Mouse (Mus musculus): ENCODE results near the gene Hexim2.

Hexim2 gene

GRCm38 (mm10) chr11:103173771-103174344, 41.6 kb downstream of the Hexim2 start:
- peak; percentile 37 for DNase-seq (ENCODE audit: low spot score)

GRCm38 (mm10) chr11:103174411-103174832, 42.2 kb downstream of the Hexim2 start:
- DNase-seq (ENCODE audit: low spot score) = peak; percentile 7

GRCm38 (mm10) chr11:103174891-103175391, 42.7 kb downstream of the Hexim2 start:
- DNase-seq (ENCODE audit: low spot score) = peak; percentile 39

- no peak for DNase-seq (ENCODE audit: low spot score)
These were observed 43.6 kb downstream of the Hexim2 start for GRCm38 (mm10) chr11:103175688-103176442.

GRCm38 (mm10) chr11:103176510-103176909, 44.3 kb downstream of the Hexim2 start:
- no peak for DNase-seq (ENCODE audit: low spot score)

GRCm38 (mm10) chr11:103177216-103177615, 45.0 kb downstream of the Hexim2 start:
- peak; percentile 6 for DNase-seq (ENCODE audit: low spot score)

- peak; percentile 20 for DNase-seq (ENCODE audit: low spot score)
These were observed 45.7 kb downstream of the Hexim2 start for GRCm38 (mm10) chr11:103177815-103178485.

- DNase-seq (ENCODE audit: low spot score) = no peak
These were observed 46.5 kb downstream of the Hexim2 start for GRCm38 (mm10) chr11:103178748-103179147.

- DNase-seq (ENCODE audit: low spot score) = no peak
These were observed 48.2 kb downstream of the Hexim2 start for GRCm38 (mm10) chr11:103180426-103180825.

- peak; percentile 14 for DNase-seq (ENCODE audit: low spot score)
These were observed 49.1 kb downstream of the Hexim2 start for GRCm38 (mm10) chr11:103181349-103181748.

GRCm38 (mm10) chr11:103181911-103182310, 49.7 kb downstream of the Hexim2 start:
- no peak for DNase-seq (ENCODE audit: low spot score)

- DNase-seq (ENCODE audit: low spot score) = peak; percentile 62
These were observed 52.7 kb downstream of the Hexim2 start for GRCm38 (mm10) chr11:103184891-103185290.
